Mouse (Mus musculus) granulocyte monocyte progenitor cell, adult 5-6 weeks (primary cell): ENCODE measurements around the gene Tmem82. TPM values are rescaled to one million over a fixed set of nuclear protein-coding genes. Genes with fewer than 3 reads are reported as not detected.
"Not testable (repeated sequence)": the region's sequence is repeated elsewhere in the genome, so short reads cannot be mapped to it uniquely, and the experiment has no call there.

ENCODE experiments used
- ATAC-seq: replicated peaks from 2 replicates; pipeline ENCODE4 v1.8.0; 2016; ENCODE audit warnings: mild to moderate bottlenecking, moderate TSS enrichment, inconsistent platforms; ENCODE audit not compliant: poor library complexity, severe bottlenecking
- total RNA-seq, 2 experiments: library from RNA; stranded (forward) in 1 of 2; stranded (reverse) in 1 of 2; fragments of 200-712, 200-1000 nt in 1 of 2; fragments of >200 nt in 1 of 2; fragmentation: Nextera tagmentation in 1 of 2; gene quantifications; 2 replicates each; pipeline ENCODE4 v1.2.3; 2014 to 2017

The Tmem82 gene
- total RNA-seq, 2 experiments from 2014 or later, result 0.72 to 3.8 TPM

DNA sequence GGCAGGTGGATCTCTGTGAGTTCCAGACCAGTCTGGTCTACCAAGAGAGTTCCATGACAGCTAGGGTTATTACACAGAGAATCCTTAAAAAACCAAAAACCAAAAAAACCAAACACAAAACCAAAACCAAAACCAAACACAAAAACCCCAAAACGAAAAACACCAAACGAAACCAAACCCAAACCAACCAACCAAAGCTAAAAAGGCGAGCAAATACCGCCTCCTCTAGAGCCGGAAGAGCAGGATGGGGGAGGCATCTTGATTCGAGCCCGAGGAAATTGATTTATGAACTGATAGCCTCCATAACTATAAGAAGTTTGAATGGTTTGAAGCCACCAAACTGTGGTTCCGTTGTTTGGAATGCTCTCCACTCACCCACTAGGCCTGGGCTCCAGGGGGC is 34.5 kb downstream of the Tmem82 start:
- ATAC-seq, result no peak

DNA sequence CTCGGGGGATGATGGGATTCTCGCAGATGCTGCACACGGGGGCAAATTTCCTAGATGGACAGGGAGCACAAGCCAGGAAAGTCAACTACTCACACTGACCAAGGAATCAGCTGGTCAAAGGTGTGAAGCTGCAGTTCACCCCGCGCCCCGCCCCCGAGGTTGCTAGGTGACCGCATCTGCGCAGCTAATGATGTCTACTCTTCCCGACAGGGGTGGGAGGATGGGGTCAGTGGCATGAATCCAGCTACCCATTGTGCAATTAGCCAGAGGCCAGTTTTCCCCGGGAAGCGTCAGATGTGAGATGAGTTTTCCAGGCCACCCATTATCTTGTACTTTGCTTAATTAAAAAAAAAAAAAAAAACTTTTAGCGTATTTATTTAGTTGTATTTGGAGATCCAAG is 37.4 kb downstream of the Tmem82 start:
- ATAC-seq, result no peak

DNA sequence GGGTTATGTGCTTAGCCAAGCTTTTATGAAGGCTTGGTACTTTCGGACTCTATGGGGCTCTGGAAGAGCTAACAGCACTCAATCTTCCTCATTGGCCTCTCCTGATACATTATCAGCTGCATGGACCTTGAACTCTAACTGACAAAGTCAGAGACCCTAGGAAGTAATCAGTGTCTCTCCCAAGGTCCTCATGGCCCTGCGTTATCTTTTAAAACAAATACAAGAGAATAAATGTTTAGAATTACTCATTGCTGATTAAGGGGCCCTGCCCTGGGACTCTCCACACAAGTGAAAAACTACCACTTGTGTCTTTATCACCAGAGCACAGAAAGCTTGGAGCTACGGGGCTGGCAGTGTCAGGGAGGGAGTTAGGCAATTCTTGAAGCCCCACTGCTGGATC is 39.6 kb downstream of the Tmem82 start:
- ATAC-seq, result no peak

DNA sequence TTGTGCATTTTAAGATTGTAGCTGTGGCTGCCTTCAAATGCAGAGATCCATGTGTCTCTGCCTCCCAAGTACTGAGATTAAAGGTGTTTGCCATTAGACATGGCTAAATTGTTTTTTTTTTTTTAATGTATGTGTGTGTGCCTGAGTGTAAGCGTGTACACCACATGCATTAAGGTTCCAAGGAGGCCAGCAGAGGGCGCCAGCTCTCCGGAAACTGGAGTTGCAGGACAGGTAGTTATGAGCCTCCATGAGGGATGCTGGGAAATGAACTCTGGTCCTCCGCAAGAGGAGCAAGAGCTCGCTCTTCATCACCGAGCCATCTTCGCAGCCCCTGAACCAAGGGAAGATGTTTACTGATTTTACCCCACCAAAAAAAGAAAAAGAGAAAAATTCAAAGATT is 41.6 kb downstream of the Tmem82 start:
- ATAC-seq, result no peak

DNA sequence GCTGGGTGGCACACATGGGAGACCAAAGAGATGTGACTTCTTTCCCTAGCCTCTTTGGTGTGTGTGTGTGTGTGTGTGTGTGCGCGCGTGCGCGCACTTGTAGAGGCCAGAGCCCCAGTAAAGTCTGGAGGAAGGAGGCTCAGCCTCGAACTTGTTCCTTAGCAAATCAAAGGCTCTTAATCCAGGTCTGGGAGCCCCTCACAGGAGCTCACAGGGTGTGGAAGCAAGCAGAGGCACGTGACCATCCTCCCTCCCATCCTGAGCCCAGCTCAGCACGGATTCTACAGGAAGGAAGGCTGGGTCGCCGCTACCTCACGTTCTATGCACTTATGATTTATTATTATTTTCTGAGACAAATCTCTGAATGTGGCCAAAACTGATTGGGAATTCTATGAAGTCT is 42.0 kb downstream of the Tmem82 start:
- ATAC-seq, result no peak

DNA sequence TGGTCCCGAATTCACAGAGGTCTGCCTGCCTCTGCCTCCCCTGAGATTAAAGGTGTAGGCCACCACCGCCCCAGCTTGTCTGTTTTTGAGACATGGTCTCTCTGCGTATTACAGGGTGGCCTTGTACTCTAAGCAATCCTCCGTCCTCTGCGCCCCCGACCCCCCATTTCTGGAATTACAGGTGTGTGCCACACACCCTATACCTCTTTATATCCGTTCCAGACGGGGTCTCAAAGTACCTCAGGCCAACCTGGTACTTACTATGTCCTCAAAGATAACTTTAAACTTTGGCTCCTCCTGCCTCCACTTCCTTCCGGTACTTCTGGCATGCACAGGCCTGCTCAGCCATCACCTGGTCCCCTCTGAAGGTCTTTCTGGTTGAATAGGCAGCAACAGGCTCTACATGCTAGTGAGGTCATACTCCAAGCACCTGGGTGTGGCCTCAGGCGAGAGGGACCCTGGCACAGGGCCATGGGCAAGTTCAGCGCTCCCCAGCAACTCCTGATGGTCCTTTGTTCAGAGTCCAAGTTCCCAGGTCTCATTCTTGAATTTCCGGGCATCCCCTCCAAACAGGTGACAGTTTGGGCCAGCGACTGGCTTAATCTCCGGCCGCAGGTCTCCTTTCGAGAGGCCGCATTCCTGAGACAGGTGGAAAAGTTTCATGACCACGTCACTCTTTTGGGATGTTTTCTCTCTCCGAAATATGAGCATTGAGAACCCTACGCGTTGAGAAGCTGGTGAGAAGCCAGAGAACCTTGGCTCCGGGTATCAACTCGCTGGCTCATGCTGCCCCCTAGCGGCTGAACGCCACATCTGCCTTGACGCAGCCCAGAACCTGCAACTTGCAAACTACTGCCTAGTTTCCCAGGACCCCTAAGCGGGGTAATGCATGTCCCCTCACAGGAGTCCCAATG is 43.4 kb downstream of the Tmem82 start:
- peak; percentile 31 for ATAC-seq

DNA sequence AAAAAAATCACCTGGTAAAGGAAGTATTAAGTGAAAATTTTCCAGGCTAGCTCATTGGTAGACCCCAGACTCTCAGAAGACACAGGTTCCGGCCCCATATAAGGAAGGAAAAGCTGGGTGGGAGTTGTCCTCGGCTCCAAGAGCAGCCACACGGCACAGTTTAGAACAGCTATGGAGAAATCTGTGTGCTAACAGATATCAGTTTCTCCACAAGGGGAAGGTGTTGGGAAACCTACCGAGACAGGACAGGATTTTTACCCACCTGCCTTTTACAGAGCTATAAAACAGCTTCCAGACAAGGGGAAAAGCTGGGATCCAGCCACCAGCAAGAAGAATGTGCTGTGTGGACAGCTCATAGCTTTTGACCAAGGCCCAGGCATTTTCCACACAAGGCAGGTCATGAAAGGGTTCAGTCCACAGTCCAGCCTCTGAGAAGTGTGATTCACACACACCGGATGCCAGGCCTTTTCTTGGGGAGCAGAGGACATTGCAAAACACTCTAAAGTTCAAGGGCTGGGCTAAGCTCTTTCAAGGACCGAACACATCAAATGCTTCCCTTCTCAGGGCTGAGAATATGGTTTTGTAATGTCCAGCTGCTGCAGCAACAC is 45.0 kb downstream of the Tmem82 start:
- peak; percentile 71 for ATAC-seq

DNA sequence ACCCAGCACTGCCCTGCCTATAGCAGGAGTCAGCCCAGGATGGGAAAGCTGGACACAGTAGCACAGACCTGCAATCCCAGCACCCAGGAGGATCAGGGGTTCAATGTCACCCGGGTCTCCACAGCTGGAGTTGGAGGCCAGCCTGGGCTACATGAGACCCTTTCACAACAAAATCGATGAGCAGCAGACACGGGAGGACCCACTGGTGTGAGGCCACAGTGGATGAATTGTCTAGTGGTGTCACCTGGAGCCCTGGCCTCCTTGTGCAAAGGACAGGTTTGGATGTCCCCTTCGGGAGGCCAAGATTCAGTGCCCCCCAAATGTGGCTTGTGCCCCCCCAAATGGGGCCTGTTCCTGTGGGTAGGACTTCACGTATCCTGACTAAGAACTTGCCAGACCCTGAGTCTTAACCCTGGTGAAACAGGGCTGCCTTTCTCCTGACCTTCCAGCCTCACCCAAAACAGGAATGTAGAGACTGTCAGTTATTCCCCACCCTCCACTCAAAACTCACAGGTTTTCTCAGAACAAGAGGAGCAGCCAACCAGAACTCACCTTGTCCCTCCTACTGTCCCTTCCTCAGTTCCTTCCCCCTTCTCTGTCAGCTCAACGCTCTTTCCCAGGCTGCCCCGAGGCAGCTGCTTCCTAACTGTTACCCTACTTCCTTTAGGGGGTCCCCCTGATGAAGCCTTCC is 45.6 kb downstream of the Tmem82 start:
- ATAC-seq, result peak; percentile 46

DNA sequence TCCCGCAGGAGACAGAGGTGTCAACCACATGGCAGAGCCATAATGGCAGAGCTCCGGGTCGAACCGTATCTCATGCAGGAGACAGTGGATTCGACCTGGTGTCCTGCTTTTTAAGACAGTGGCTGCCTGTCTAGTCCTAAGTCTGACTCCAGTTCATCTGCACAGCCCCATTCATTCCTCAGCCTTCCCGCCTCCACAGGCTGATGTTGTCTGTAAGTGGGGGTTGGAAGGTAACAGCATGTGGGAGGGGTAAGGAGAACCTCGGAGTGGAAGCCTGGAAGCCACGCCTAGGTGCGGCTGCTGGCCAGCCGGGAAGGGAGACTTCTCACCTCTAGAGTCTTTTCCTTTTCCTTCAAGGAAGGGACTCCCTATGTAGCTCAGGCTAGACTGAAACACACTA is 46.5 kb downstream of the Tmem82 start:
- no peak for ATAC-seq

DNA sequence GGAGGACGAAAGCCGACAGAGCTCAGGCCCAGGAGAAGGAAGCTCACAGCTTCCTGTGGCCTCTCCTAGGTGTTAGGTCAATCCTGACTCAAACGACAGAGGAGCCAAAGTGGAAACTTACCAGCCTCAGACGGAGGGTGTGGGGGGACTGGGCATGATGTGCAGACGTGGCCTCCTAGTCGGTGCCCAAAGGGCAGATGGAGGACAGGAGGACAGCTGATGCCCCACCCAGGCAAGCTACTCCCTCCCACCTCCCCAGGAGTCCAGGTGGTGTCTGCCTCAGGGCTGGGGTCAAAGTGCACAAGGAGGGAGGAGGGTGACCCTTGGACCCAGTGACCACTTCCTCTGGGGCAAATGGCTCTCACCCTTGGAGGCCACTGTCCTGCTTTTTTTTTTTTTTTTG is 47.1 kb downstream of the Tmem82 start:
- ATAC-seq, result no peak

DNA sequence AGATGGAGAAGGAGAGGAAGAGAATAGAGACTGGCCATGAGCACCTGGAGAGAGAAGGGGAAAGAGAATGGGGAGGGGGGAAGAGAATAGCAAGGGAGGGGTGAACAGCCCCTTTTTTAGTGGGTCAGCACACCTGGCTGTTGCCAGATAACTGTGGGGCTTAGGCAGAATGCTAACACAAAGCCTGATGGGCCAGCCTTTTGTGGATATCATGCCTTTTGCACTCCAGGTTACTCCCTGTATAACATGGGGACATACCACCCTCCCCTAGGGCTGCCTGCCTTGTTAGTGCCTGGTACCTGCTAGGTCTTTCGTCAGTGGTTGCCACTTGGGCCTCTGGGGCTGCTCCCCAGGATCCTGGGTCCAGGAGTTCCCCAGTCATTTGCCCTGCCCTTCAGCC is 47.6 kb downstream of the Tmem82 start:
- ATAC-seq, result no peak

DNA sequence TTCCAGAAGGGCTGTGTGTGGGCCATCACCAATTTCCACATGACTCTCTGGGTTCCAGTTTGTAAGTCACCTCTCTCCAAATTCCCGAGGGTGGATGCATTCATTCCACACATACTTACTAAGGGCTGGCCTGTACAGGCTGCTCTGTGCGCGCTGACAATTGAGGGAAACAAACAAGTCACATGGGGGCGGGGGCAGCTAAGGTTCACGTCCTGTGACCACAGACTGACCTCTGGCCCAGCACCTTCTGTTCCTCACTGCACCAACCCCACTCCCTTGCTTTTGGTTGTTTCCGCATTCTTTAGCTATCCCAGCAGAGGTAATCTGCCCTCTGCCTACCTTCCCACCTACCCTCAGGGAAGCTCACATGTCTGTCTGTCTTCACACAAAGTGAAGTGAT is 48.4 kb downstream of the Tmem82 start:
- ATAC-seq, result no peak

DNA sequence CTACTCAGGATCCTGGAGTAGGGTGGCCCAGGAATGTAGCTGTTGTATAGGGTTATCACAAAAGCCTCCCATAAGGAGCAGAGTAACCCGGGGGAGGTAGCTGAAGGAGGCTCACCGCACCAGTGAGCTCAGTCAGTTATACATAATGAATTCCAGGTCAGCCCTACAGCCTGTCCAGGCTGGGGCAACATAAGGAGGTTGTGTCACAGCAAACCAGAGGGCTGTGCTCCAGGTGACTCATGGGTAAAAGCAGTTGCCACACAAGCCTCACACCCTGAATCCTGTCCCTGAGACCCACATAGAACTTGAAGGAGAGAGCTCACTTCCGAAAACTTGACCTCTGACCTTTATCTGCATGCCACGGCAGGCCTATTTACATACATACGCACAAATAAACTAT is 49.5 kb downstream of the Tmem82 start:
- no peak for ATAC-seq

DNA sequence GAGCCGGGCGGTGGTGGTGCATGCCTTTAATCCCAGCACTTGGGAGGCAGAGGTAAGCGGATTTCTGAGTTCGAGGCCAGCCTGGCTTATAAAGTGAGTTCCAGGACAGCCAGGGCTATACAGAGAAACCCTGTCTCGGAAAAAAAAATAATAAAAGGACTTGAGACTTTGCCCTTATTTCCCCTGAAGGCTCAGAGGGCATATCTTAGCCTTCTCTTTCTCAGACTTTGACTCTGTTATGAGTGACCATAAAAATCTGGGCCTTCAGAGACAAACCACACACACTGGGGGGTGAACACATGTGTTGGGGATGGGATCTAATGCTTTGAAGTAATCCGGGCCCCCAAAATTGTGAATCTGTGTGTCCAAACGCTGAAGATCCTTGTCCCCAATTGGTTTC is 51.3 kb downstream of the Tmem82 start:
- not testable (repeated sequence) for ATAC-seq

DNA sequence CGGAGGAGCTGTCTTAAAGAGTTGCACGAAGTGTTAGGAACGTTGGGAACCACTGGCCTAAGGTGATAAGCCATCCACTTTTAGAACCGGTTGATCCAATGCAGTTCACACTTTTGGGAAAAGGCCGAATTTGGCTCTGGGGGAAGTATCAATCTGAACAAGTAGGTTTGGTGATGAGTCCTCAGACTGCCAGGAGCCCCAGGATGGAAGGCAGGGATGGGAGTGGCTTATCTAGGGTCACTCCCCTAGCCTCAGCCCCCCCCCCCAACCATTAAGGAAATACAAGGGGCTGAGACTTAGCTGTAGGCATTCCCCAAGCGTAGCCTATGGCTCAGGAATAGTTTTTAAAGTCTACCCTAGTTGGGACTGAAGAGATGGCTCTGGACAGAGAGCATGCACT is 52.2 kb downstream of the Tmem82 start:
- ATAC-seq, result no peak

DNA sequence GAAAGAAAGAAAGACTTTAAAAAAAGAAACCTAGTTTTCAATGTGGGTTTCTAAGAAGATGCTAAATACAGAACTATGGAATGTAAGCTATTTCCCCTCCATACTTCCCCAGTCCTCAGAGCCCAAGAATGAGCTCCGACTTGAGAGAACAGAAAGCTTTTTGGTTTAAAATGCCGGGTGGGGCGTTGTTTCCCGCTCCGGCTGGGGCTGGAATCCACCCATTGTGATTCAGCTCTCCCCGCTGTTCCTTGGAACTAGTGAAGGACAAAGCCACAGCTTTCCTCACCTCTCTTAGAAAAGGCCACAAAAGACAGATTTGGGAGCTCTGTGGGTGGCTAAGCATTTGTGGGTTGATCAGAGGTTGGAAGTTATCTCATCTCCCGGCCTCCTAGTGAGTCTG is 53.1 kb downstream of the Tmem82 start:
- ATAC-seq, result no peak

DNA sequence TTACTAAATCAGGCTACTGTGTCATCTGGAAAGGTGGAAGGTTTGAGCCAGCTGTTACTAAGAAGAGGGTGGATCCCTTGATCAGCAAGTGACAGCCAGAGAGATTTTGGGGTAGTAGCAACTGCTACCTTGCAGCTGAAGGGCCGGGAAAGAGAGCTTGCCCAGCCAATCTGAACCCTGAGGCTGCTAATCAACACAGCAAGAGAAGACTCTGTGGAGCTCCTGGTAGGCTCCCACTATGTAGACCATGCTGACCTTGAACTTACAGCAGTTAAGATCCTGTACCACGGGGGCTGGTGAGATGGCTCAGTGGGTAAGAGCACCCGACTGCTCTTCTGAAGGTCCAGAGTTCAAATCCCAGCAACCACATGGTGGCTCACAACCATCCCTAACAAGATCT is 53.8 kb downstream of the Tmem82 start:
- no peak for ATAC-seq

DNA sequence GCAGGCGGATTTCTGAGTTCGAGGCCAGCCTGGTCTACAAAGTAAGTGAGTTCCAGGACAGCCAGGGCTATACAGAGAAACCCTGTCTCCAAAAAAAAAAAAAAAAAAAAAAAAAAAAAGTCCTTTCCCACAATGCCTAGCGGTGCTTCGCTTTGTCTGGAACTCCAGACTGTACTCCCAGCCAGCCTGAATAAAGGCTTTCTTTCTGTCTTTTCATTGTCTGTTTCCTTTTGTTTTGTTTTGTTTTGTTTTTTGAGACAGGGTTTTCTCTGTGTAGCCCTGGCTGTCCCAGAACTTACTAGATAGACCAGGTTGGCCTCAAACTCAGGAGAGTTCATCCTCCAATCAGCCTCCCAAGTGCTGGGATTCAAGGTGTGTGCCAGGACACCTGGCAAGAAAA is 54.2 kb downstream of the Tmem82 start:
- no peak for ATAC-seq
